Comparison of ENCODE assay signal across 8 mouse cellular contexts in genomic region chr4:86053487-86054237, GRCm38 (mm10).
A peak's percentile ranks its signal among the peaks of the same experiment; 100 is the strongest.
DNase-seq lines count a peak whose midpoint lies in the region; ATAC-seq and TF ChIP-seq lines count a peak whose summit lies in the region.

No protein-coding gene starts in this region.

- WGBS in embryonic facial prominence, embryonic 15.5 days = under 1% methylated on average over 20 of the region's 20 CpGs
- WGBS in heart, embryonic 12.5 days = under 1% methylated on average over 20 of the region's 20 CpGs
- WGBS in kidney, embryonic 15.5 days = under 1% methylated on average over 20 of the region's 20 CpGs
- under 1% methylated on average over 20 of the region's 20 CpGs for WGBS in limb, embryonic 13.5 days
- WGBS in midbrain, embryonic 12.5 days = under 1% methylated on average over 20 of the region's 20 CpGs
- WGBS in stomach, embryonic 14.5 days = under 1% methylated on average over 20 of the region's 20 CpGs

- no peaks in the 10 kb centered on the region for H3K36me3 ChIP-seq in embryonic facial prominence, embryonic 15.5 days
- no peaks in the 10 kb centered on the region for H3K36me3 ChIP-seq in heart, embryonic 12.5 days
- no peaks in the 10 kb centered on the region for H3K36me3 ChIP-seq in kidney, embryonic 15.5 days
- H3K36me3 ChIP-seq in limb, embryonic 13.5 days = no peaks in the 10 kb centered on the region
- no peaks in the 10 kb centered on the region for H3K36me3 ChIP-seq in midbrain, embryonic 12.5 days
- no peaks in the 10 kb centered on the region for H3K36me3 ChIP-seq in stomach, embryonic 14.5 days (ENCODE audit: control insufficient read depth, insufficient read depth, low read length)

- H3K9ac ChIP-seq in embryonic facial prominence, embryonic 15.5 days = peak overlapping the region; percentile 40
- peak overlapping the region; percentile 71 for H3K9ac ChIP-seq in heart, embryonic 12.5 days
- H3K9ac ChIP-seq in kidney, embryonic 15.5 days = peak overlapping the region; percentile 28
- peak overlapping the region; percentile 67 for H3K9ac ChIP-seq in limb, embryonic 13.5 days
- peak overlapping the region; percentile 60 for H3K9ac ChIP-seq in midbrain, embryonic 12.5 days (replicated peaks)
- H3K9ac ChIP-seq in stomach, embryonic 14.5 days (replicated peaks; ENCODE audit: low read depth, low read length) = peak overlapping the region; percentile 40

- ATAC-seq in embryonic facial prominence, embryonic 15.5 days (ENCODE audit: insufficient number of reproducible peaks, low FRiP score, low TSS enrichment, low read depth) = peak; percentile 93
- peak; percentile 92 for ATAC-seq in heart, embryonic 12.5 days (ENCODE audit: insufficient number of reproducible peaks, low FRiP score)
- peak; percentile 98 for ATAC-seq in kidney, embryonic 15.5 days (replicated peaks; ENCODE audit: low FRiP score)
- ATAC-seq in limb, embryonic 13.5 days (ENCODE audit: low FRiP score, low read depth) = peak; percentile 92
- peak; percentile 99 for ATAC-seq in midbrain, embryonic 12.5 days (ENCODE audit: low FRiP score, low read depth)
- peak; percentile 85; the same call in 1 of the 2 replicates for ATAC-seq in stomach, embryonic 14.5 days (ENCODE audit: insufficient number of reproducible peaks, insufficient read depth, low FRiP score, low read depth)

- H3K4me3 ChIP-seq in embryonic facial prominence, embryonic 15.5 days (replicated peaks) = peak overlapping the region; percentile 52
- peak overlapping the region; percentile 57 for H3K4me3 ChIP-seq in heart, embryonic 12.5 days
- H3K4me3 ChIP-seq in kidney, embryonic 15.5 days (replicated peaks) = peak overlapping the region; percentile 49
- H3K4me3 ChIP-seq in limb, embryonic 13.5 days = peak overlapping the region; percentile 55
- H3K4me3 ChIP-seq in midbrain, embryonic 12.5 days = peak overlapping the region; percentile 47
- peak overlapping the region; percentile 37 for H3K4me3 ChIP-seq in stomach, embryonic 14.5 days (ENCODE audit: low read depth, low read length)

- peak overlapping the region; percentile 84 for H3K27ac ChIP-seq in embryonic facial prominence, embryonic 15.5 days (replicated peaks)
- H3K27ac ChIP-seq in heart, embryonic 12.5 days (ENCODE audit: poor library complexity, severe bottlenecking) = peak overlapping the region; percentile 65
- peak overlapping the region; percentile 71 for H3K27ac ChIP-seq in kidney, embryonic 15.5 days
- H3K27ac ChIP-seq in limb, embryonic 13.5 days = peak overlapping the region; percentile 83
- H3K27ac ChIP-seq in midbrain, embryonic 12.5 days (replicated peaks) = peak overlapping the region; percentile 72
- peak overlapping the region; percentile 71 for H3K27ac ChIP-seq in stomach, embryonic 14.5 days (ENCODE audit: low read length)

- no peaks in the 10 kb centered on the region for H3K4me1 ChIP-seq in embryonic facial prominence, embryonic 15.5 days
- H3K4me1 ChIP-seq in heart, embryonic 12.5 days (replicated peaks) = peaks cover 3% of the 10 kb centered on the region; the same call in 1 of the 2 replicates
- 0 out of 2 replicates have a peak, but pooled peaks cover 6% of the 10 kb centered on the region for H3K4me1 ChIP-seq in kidney, embryonic 15.5 days
- H3K4me1 ChIP-seq in limb, embryonic 13.5 days = peaks cover 47% of the 10 kb centered on the region
- H3K4me1 ChIP-seq in midbrain, embryonic 12.5 days = no peaks in the 10 kb centered on the region; the same call in 1 of the 2 replicates
- H3K4me1 ChIP-seq in stomach, embryonic 14.5 days (ENCODE audit: control insufficient read depth, insufficient read depth, low read length) = 0 out of 2 replicates have a peak, but pooled peaks cover 4% of the 10 kb centered on the region

- H3K4me2 ChIP-seq in embryonic facial prominence, embryonic 15.5 days (replicated peaks) = peak overlapping the region; percentile 60
- H3K4me2 ChIP-seq in heart, embryonic 12.5 days = peak overlapping the region; percentile 71
- peak overlapping the region; percentile 78 for H3K4me2 ChIP-seq in kidney, embryonic 15.5 days
- H3K4me2 ChIP-seq in limb, embryonic 13.5 days (replicated peaks) = peak overlapping the region; percentile 69
- peak overlapping the region; percentile 62 for H3K4me2 ChIP-seq in midbrain, embryonic 12.5 days (replicated peaks)
- H3K4me2 ChIP-seq in stomach, embryonic 14.5 days (replicated peaks; ENCODE audit: low read depth, low read length) = peak overlapping the region; percentile 73

- 0 out of 2 replicates have a peak, but pooled peaks have one; percentile 17 for TF ChIP-seq POLR2A in brain, embryonic 14.5 days (IDR thresholded peaks at IDR 0.05; ENCODE audit: borderline replicate concordance, extremely low read depth, insufficient read depth, insufficient read length, poor library complexity, severe bottlenecking)

- no peaks in the 10 kb centered on the region for H3K9me3 ChIP-seq in embryonic facial prominence, embryonic 15.5 days (replicated peaks)
- H3K9me3 ChIP-seq in heart, embryonic 12.5 days (replicated peaks) = no peaks in the 10 kb centered on the region
- H3K9me3 ChIP-seq in kidney, embryonic 15.5 days (replicated peaks) = no peaks in the 10 kb centered on the region
- no peaks in the 10 kb centered on the region for H3K9me3 ChIP-seq in limb, embryonic 13.5 days
- H3K9me3 ChIP-seq in midbrain, embryonic 12.5 days = no peaks in the 10 kb centered on the region
- no peaks in the 10 kb centered on the region for H3K9me3 ChIP-seq in stomach, embryonic 14.5 days (ENCODE audit: control insufficient read depth, low read depth, low read length)

- DNase-seq in brain, embryonic 14.5 days (ENCODE audit: low read depth) = peak; percentile 97
- no peak for DNase-seq in thymus, postnatal 25 days

- H3K27me3 ChIP-seq in embryonic facial prominence, embryonic 15.5 days = no peaks in the 10 kb centered on the region
- H3K27me3 ChIP-seq in heart, embryonic 12.5 days (replicated peaks) = no peaks in the 10 kb centered on the region
- no peaks in the 10 kb centered on the region for H3K27me3 ChIP-seq in kidney, embryonic 15.5 days
- H3K27me3 ChIP-seq in limb, embryonic 13.5 days = no peaks in the 10 kb centered on the region
- no peaks in the 10 kb centered on the region for H3K27me3 ChIP-seq in midbrain, embryonic 12.5 days
- H3K27me3 ChIP-seq in stomach, embryonic 14.5 days (ENCODE audit: control insufficient read depth, insufficient read depth, low read length) = no peaks in the 10 kb centered on the region

- TF ChIP-seq CTCF in brain, embryonic 14.5 days (IDR thresholded peaks at IDR 0.05; ENCODE audit: borderline replicate concordance, extremely low read depth, insufficient read depth, insufficient read length) = no peak
